Mouse (Mus musculus) left cerebral cortex, adult 2 months (tissue): ENCODE measurements at regions not wholly inside any gene's neighbourhood (a gene's known extent, or its start where the extent isn't known, plus 50 kb on each side); places are given as distances from the start of the nearest gene placed in this dataset.

Source experiments
- DNase-seq, 2 experiments: peaks; one replicate each; pipeline ENCODE4 v3.0.0; 2021 to 2022; ENCODE audit warnings: low spot score in 2 of 2, mixed read lengths in 1 of 2; ENCODE audit errors: extremely low spot score in 1 of 2
- H3K27ac ChIP-seq: fragments of 200-600 bp; 2 replicates; pipeline ENCODE4 v1.8.1; 2022
- H3K4me3 ChIP-seq: fragments of 200-600 bp; 2 replicates; pipeline ENCODE4 v1.8.1; 2022
- CTCF ChIP-seq: fragments of 200-600 bp; IDR thresholded peaks from 2 replicates; pipeline ENCODE4 v1.8.1; 2022; ENCODE audit warnings: antibody characterized with exemption, mild to moderate bottlenecking, moderate library complexity
- intact Hi-C: fragments of 180-260 bp; cut with DNase I; formaldehyde crosslinking; loops from one replicate; pipeline ENCODE4 v1.15.1; 2025

DNA sequence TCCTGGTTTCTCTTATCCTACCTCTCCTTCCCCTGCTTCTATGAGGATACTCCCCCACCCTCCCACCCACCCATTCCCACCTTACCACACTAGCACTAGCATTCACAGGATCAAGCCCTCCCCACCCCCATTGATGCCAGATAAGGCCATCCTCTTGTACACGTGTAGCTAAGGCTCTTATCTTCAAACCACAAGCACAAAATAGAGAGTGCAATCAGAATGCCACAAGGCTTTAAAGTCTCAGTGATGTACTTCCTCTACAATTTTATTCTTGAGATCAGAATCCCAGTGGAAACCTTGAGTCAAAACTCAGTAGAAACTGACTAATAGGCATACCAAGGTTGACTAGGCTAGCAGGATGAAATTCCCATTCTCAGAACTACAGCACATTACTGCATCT is 348.4 kb downstream of the Speer2 start:
- intact Hi-C loops: no loop called here
- TF ChIP-seq CTCF: no peak
- Histone ChIP-seq H3K27ac (no peak overlapping the region), H3K4me3 (no peak overlapping the region)
- DNase-seq: no peak

DNA sequence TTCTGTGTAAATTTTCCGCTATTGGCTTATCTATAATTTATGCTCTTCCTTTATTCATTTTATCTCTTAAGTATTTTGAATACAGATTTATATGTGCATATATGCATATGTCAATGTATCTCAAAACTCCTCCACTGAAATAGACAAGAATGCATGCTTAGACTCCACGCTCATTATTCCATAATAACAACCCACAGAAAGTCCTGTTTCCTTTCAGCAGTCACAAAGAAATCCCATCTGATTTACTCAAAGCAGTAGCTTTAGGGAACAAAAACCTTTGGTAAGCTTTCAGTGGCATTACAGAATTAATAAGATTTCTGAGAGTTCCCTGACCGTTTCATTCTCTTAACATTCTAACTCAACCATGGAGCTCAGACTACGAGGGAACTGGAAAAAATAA is 386.2 kb downstream of the Speer2 start:
- no peak for DNase-seq
- no peak overlapping the region for H3K4me3 ChIP-seq
- intact Hi-C loops: no loop called here
- H3K27ac ChIP-seq: no peak overlapping the region
- TF ChIP-seq CTCF: no peak

DNA sequence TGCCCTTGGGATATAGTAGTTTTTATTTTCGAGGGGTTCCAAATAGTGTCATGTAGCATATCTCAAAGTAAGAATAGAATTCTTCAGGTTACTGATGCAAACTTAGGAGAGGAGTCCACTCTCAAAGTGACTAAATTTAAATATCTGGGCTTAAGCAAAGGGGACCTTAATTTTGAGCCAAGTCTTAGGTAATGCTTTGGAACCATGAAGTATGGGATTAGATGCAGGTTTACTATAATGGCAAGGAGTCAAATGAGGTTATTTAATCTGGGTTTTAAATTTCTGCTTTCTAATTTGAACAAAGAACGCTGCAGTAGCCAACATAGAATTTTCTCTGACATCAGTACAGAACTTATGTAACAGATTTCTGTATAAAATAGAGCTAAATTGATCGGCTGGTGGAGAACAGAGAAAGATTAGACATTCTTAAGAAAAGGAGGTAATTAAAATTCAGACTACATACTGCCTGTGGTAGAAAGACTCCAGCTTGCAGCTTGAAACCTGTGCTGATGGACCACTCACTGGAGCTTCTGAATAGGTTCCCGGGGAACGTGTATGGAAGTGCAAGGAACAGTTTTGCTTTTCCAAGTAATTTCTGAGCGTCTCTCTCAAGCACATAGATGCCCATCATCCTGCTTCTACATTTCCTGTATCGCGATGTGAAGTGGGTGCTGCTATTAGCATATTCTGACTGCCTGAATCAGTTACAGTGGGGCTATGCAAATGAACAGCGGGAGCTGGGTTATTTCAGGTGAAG is 394.3 kb downstream of the Speer2 start:
- H3K27ac ChIP-seq: peak overlapping the region; percentile 86
- intact Hi-C loops: no loop called here
- TF ChIP-seq CTCF: no peak
- DNase-seq: peak; percentile 15 to 31
- H3K4me3 ChIP-seq: peak overlapping the region; percentile 52

DNA sequence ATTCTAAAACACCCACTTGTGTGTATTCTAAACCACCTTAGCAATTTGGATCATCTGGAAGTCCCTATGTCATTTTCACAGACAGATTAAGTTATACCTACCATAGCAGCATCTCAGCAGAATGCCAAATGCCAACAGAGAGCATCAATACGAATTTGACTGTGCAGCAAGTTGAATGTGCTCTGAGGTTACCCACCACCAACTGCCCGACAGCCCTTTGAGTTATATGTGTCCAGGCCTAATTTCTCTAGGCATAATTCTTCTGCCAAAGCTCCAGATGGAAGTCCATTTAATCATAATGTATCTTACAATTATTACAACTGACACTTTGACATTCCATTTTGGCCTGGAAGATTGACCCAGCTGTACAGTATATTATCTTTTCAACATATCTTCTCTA is 404.4 kb downstream of the Speer2 start:
- DNase-seq: no peak
- H3K4me3 ChIP-seq: no peak overlapping the region
- TF ChIP-seq CTCF: no peak
- no peak overlapping the region for H3K27ac ChIP-seq
- intact Hi-C loops: no loop called here

DNA sequence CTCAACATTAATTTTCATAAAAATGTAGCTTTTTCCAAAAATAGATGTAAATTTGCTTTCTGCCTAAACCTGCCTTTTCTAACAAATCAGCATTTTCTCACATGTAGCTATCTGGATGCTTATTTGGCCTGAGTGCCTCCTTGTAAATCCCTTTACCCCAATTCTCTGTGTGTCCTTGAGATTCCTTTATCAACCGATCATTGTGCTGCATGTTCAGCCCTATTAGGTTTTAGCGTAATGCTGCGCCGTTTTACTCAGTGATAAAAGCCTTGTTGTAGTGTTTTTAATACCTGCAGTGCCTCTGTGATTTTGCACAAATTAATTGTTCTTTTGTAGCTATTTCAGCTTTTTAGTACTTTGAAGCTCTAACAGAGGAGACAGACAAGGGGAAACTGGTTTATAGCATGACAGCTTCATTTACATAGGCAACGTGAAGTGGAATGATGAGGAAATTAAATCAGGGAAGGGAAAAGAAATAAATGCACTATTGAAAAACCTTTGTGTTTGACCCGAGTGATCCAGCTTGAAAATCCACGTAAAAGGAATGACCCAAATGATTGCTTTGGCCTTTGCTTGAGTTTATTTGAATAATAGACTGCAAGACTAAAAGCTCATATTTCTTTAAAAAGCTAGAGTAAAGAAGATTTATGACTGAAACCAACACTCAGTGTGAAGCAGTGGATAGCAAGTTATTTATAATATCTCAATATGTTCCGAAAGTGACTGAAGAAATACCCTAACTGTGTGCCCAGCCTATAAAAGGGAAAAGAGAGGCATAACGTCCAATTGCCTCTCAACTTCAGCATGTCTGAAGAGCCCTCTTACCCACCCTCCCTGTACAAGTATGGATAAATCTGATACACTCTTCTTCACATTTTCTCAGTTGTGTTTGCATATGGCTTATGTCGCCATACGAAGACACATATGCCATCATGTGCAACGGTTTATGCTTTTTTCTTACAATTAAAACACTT is 438.6 kb downstream of the Speer2 start:
- intact Hi-C loops: no loop called here
- H3K4me3 ChIP-seq: no peak overlapping the region
- H3K27ac ChIP-seq: no peak overlapping the region
- DNase-seq: no peak
- no peak for TF ChIP-seq CTCF
